8 mouse cellular contexts compared by ENCODE assay signal in genomic region chr11:50457111-50457911, GRCm38 (mm10). TPM values are rescaled to one million over a fixed set of nuclear protein-coding genes. Genes with fewer than 3 reads are reported as not detected.
DNase-seq lines count a peak whose midpoint lies in the region; ATAC-seq and TF ChIP-seq lines count a peak whose summit lies in the region.

No protein-coding gene starts in this region.

- peak; percentile 30 for DNase-seq in left cerebral cortex, postnatal 36 days (ENCODE audit: low spot score in 2 of 2)
- no peak for DNase-seq in left cerebral cortex, postnatal 10 days (ENCODE audit: extremely low spot score in 1 of 2, low spot score in 2 of 2)
- DNase-seq in embryo, embryonic 9.5 days (ENCODE audit: extremely low spot score): peak; percentile 35
- DNase-seq in heart, postnatal 0 days (ENCODE audit: low spot score): peak; percentile 23
- DNase-seq in kidney, postnatal 14 days: peak; percentile 59
- DNase-seq in T-cell, adult 2 months (ENCODE audit: low spot score): no peak
- no peak for DNase-seq in urinary bladder, postnatal 25 days (ENCODE audit: low spot score)

- TF ChIP-seq CTCF in heart, postnatal 0 days (IDR thresholded peaks at IDR 0.05; ENCODE audit: low read depth): no peak

- no peaks in the 10 kb centered on the region for H3K9me3 ChIP-seq in heart, postnatal 0 days (replicated peaks; ENCODE audit: control insufficient read depth, low read length)
- H3K9me3 ChIP-seq in midbrain, embryonic 16.5 days (replicated peaks; ENCODE audit: control insufficient read depth, low read length, poor library complexity, severe bottlenecking): no peaks in the 10 kb centered on the region

- no peak overlapping the region for H3K4me3 ChIP-seq in heart, postnatal 0 days (ENCODE audit: low read depth, low read length)
- H3K4me3 ChIP-seq in midbrain, embryonic 16.5 days (ENCODE audit: low read depth, low read length): no peak overlapping the region

- no peak overlapping the region for H3K9ac ChIP-seq in heart, postnatal 0 days (replicated peaks; ENCODE audit: low read depth, low read length)
- peak overlapping the region; percentile 14; the same call in 1 of the 2 replicates for H3K9ac ChIP-seq in midbrain, embryonic 16.5 days (ENCODE audit: low read depth, low read length)

- ATAC-seq in heart, postnatal 0 days (ENCODE audit: insufficient read depth, low read depth): peak; percentile 39; the same call in 1 of the 2 replicates
- ATAC-seq in midbrain, embryonic 16.5 days: peak; percentile 68; the same call in 1 of the 2 replicates

- no peaks in the 10 kb centered on the region for H3K36me3 ChIP-seq in heart, postnatal 0 days (replicated peaks; ENCODE audit: control insufficient read depth, insufficient read depth, low read length)
- H3K36me3 ChIP-seq in midbrain, embryonic 16.5 days (ENCODE audit: control insufficient read depth, insufficient read depth, low read length): no peaks in the 10 kb centered on the region

- peaks cover 4% of the 10 kb centered on the region; the same call in 1 of the 2 replicates for H3K27me3 ChIP-seq in heart, postnatal 0 days (ENCODE audit: control insufficient read depth, insufficient read depth, low read length)
- H3K27me3 ChIP-seq in midbrain, embryonic 16.5 days (ENCODE audit: control insufficient read depth, insufficient read depth, low read depth, low read length): no peaks in the 10 kb centered on the region

- H3K4me1 ChIP-seq in heart, postnatal 0 days (ENCODE audit: control insufficient read depth, insufficient read depth): peaks cover 3% of the 10 kb centered on the region; the same call in 1 of the 2 replicates
- peaks cover 11% of the 10 kb centered on the region for H3K4me1 ChIP-seq in midbrain, embryonic 16.5 days (ENCODE audit: control insufficient read depth, insufficient read depth, low read length)

- intact Hi-C loops in left cerebral cortex, postnatal 36 days (cut with DNase I): loop anchor here (5.0 kb wide), 1 partner anchor 145 kb away; the partner anchor contains the start of gene Adamts2
- intact Hi-C loops in left cerebral cortex, postnatal 10 days (cut with DNase I): loop anchor here (10.0 kb wide), 1 partner anchor 67 kb away; no protein-coding TSS in a partner anchor

- H3K4me2 ChIP-seq in heart, postnatal 0 days (ENCODE audit: low read depth, low read length): peak overlapping the region; percentile 41
- H3K4me2 ChIP-seq in midbrain, embryonic 16.5 days (ENCODE audit: low read length): peak overlapping the region; percentile 47

- H3K27ac ChIP-seq in heart, postnatal 0 days (ENCODE audit: low read depth): 0 out of 2 replicates have a peak overlapping the region, but pooled peaks have one; percentile 27
- no peak overlapping the region for H3K27ac ChIP-seq in midbrain, embryonic 16.5 days (ENCODE audit: low read length)

- no peak for TF ChIP-seq EP300 in heart, postnatal 0 days (IDR thresholded peaks at IDR 0.05; ENCODE audit: low read depth)

- WGBS in heart, postnatal 0 days: 7% methylated on average over 26 of the region's 26 CpGs
- 4% methylated on average over 26 of the region's 26 CpGs for WGBS in midbrain, embryonic 16.5 days

RNA-seq across cellular contexts. Expression of gene Rufy1, which starts 26.4 kb away (rescaled TPM):
- 10 to 100 TPM; 27.8 to 28.7 TPM for total RNA-seq in left cerebral cortex, postnatal 36 days (2021)
- total RNA-seq in left cerebral cortex, postnatal 10 days (2021): 10 to 100 TPM; 20.6 to 22.5 TPM
- total RNA-seq in heart, postnatal 0 days (2014; rRNA removed; ENCODE audit: low replicate concordance): 22.8 and 24.9 TPM in 2 replicates
- 29.2 and 29.8 TPM in 2 replicates for polyA plus RNA-seq in heart, postnatal 0 days (2015; fragmentation: Nextera tagmentation; extraction: Ambion mirVana)
- polyA plus RNA-seq in midbrain, embryonic 16.5 days (2015; fragmentation: Nextera tagmentation; extraction: Ambion mirVana): 30.6 and 31.5 TPM in 2 replicates

Comparison
In these comparisons a context has a peak if more than half of its experiments do, and no peak if none do; other contexts are left out.
1. DNase-seq: peak in left cerebral cortex, postnatal 36 days (2 of 2), embryo, embryonic 9.5 days (single experiment), heart, postnatal 0 days (single experiment) and kidney, postnatal 14 days (single experiment); none in left cerebral cortex, postnatal 10 days (0 of 2), T-cell, adult 2 months (single experiment) and urinary bladder, postnatal 25 days (single experiment).